ENCODE assay signal across 8 mouse cellular contexts in the genomic region with DNA sequence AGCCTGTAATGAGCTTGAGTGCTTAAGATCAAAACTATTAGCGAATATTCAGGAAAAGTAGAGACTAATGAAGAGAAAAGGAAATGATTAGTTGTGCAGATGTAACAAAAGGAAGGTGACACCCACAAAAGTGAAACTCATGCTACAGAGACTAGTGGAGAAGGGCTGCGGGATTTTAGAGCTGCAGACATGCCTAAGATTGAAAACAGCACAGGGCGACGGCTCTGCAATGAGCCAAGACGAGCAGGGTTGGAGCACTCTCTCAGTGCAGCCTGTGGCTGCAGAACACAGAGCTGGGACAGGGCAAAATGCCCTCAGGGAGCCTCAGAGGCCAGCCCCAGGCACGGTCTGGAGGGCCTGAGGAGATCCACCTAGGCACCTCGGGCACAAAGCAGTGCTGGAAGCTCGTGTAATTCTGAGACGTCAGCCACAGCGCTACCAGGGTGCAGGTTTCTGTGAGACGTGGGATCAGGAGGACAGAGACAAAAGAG. TPM values are rescaled to one million over a fixed set of nuclear protein-coding genes. Genes with fewer than 3 reads are reported as not detected.
DNase-seq lines count a peak whose midpoint lies in the region; ATAC-seq and TF ChIP-seq lines count a peak whose summit lies in the region.

No protein-coding gene starts in this region.

- H3K9ac ChIP-seq in limb, embryonic 12.5 days (replicated peaks): peak overlapping the region; percentile 58

- no peak for TF ChIP-seq POLR2A in olfactory bulb, adult 2 months (IDR thresholded peaks at IDR 0.05; ENCODE audit: insufficient read depth, low read depth, low read length)

- ATAC-seq in limb, embryonic 12.5 days (ENCODE audit: insufficient number of reproducible peaks, insufficient read depth, low FRiP score, low TSS enrichment, low read depth): peak; percentile 33

- H3K27ac ChIP-seq in left cerebral cortex, adult 2 months: peak overlapping the region; percentile 83
- H3K27ac ChIP-seq in heart, embryonic 10.5 days: peak overlapping the region; percentile 87
- H3K27ac ChIP-seq in limb, embryonic 12.5 days: peak overlapping the region; percentile 100
- 0 out of 2 replicates have a peak overlapping the region, but pooled peaks have one; percentile 2 for H3K27ac ChIP-seq in olfactory bulb, adult 2 months (ENCODE audit: insufficient read depth, low read depth, low read length)

- no peaks in the 10 kb centered on the region for H3K9me3 ChIP-seq in heart, embryonic 10.5 days
- H3K9me3 ChIP-seq in limb, embryonic 12.5 days: no peaks in the 10 kb centered on the region

- DNase-seq in left cerebral cortex, adult 2 months (ENCODE audit: extremely low spot score in 1 of 2, low spot score in 2 of 2): peak in 1 of 2 experiments; percentile 38
- no peak for DNase-seq in left cerebral cortex, adult 8-10 months (ENCODE audit: low spot score in 2 of 2)
- DNase-seq in embryo, embryonic 9.5 days (ENCODE audit: extremely low spot score): peak; percentile 59
- DNase-seq in heart, embryonic 10.5 days (ENCODE audit: low spot score): no peak
- no peak for DNase-seq in layer of hippocampus, postnatal 25 days (ENCODE audit: extremely low spot score in 1 of 2, low spot score in 1 of 2)
- DNase-seq in spleen, postnatal 14 days (ENCODE audit: low spot score in 2 of 2): no peak

- H3K4me2 ChIP-seq in limb, embryonic 12.5 days: peak overlapping the region; percentile 44

- intact Hi-C loops in left cerebral cortex, adult 2 months (cut with DNase I): loop anchor here (2.0 to 5.0 kb wide), 2 partner anchors 17 to 273 kb away; a partner anchor contains a TSS

- H3K27me3 ChIP-seq in heart, embryonic 10.5 days (ENCODE audit: insufficient read depth, poor library complexity, severe bottlenecking): no peaks in the 10 kb centered on the region
- H3K27me3 ChIP-seq in limb, embryonic 12.5 days: no peaks in the 10 kb centered on the region

- peak overlapping the region; percentile 6 for H3K4me3 ChIP-seq in left cerebral cortex, adult 2 months
- H3K4me3 ChIP-seq in heart, embryonic 10.5 days: no peak overlapping the region
- peak overlapping the region; percentile 9; the same call in 1 of the 2 replicates for H3K4me3 ChIP-seq in limb, embryonic 12.5 days (replicated peaks)
- H3K4me3 ChIP-seq in olfactory bulb, adult 2 months (ENCODE audit: insufficient read depth, low read depth, low read length): no peak overlapping the region

- 28% methylated on average over 11 of the region's 11 CpGs for WGBS in heart, embryonic 10.5 days
- WGBS in limb, embryonic 12.5 days: 9% methylated on average over 11 of the region's 11 CpGs
- 30% methylated on average over 11 of the region's 11 CpGs for WGBS in olfactory bulb, adult 2 months

- no peak for TF ChIP-seq CTCF in left cerebral cortex, adult 2 months (IDR thresholded peaks at IDR 0.05)
- TF ChIP-seq CTCF in olfactory bulb, adult 2 months (IDR thresholded peaks at IDR 0.05; ENCODE audit: insufficient read depth, low read depth, low read length): no peak

- H3K36me3 ChIP-seq in heart, embryonic 10.5 days: no peaks in the 10 kb centered on the region
- 0 out of 2 replicates have a peak, but pooled peaks cover 4% of the 10 kb centered on the region for H3K36me3 ChIP-seq in limb, embryonic 12.5 days

- H3K4me1 ChIP-seq in heart, embryonic 10.5 days: peaks cover 65% of the 10 kb centered on the region
- H3K4me1 ChIP-seq in limb, embryonic 12.5 days (replicated peaks): peaks cover 77% of the 10 kb centered on the region
- peaks cover 11% of the 10 kb centered on the region for H3K4me1 ChIP-seq in olfactory bulb, adult 2 months (ENCODE audit: control insufficient read depth, insufficient read depth, low read length)

RNA-seq across cellular contexts. Expression of a gene that starts 18.2 kb away (rescaled TPM):
- total RNA-seq in left cerebral cortex, adult 2 months (2021): 1 to 10 TPM; 6.5 to 9.2 TPM
- 1 to 10 TPM; 4.9 to 6.6 (median 6.1) TPM for total RNA-seq in left cerebral cortex, adult 8-10 months (2022)
- polyA plus RNA-seq in heart, embryonic 10.5 days (2016; fragmentation: Nextera tagmentation; extraction: Ambion mirVana): 12.5 and 15.3 TPM in 2 replicates
- polyA plus RNA-seq in limb, embryonic 12.5 days (2016; fragmentation: Nextera tagmentation; extraction: Ambion mirVana): 51.1 and 53.5 TPM in 2 replicates
- not detected in 2 replicates for polyA plus RNA-seq in olfactory bulb, adult 2 months (2012; ENCODE audit: insufficient read depth, insufficient read length, low replicate concordance, missing spikeins)
- total RNA-seq in layer of hippocampus, postnatal 25 days (2021): 1 to 10 TPM; 5.5 to 7.2 TPM

RNA-seq across cellular contexts. Expression of a gene that starts 36.3 kb away (rescaled TPM):
- total RNA-seq in left cerebral cortex, adult 2 months (2021): not detected
- not detected for total RNA-seq in left cerebral cortex, adult 8-10 months (2022)
- 3.9 and 4.3 TPM in 2 replicates for polyA plus RNA-seq in heart, embryonic 10.5 days (2016; fragmentation: Nextera tagmentation; extraction: Ambion mirVana)
- 0.40 and 0.64 TPM in 2 replicates for polyA plus RNA-seq in limb, embryonic 12.5 days (2016; fragmentation: Nextera tagmentation; extraction: Ambion mirVana)
- not detected in 2 replicates for polyA plus RNA-seq in olfactory bulb, adult 2 months (2012; ENCODE audit: insufficient read depth, insufficient read length, low replicate concordance, missing spikeins)
- total RNA-seq in layer of hippocampus, postnatal 25 days (2021): not detected

RNA-seq across cellular contexts. Expression of a gene that starts 48.0 kb away (rescaled TPM):
- 100 to 1,000 TPM in 1 of 2 experiments, 10 to 100 TPM in 1; 90.5 to 129 TPM for total RNA-seq in left cerebral cortex, adult 2 months (2021)
- 100 to 1,000 TPM in 1 of 4 experiments, 10 to 100 TPM in 3; 66.1 to 109 (median 76.2) TPM for total RNA-seq in left cerebral cortex, adult 8-10 months (2022)
- 3,213 and 4,348 TPM in 2 replicates for polyA plus RNA-seq in heart, embryonic 10.5 days (2016; fragmentation: Nextera tagmentation; extraction: Ambion mirVana)
- polyA plus RNA-seq in limb, embryonic 12.5 days (2016; fragmentation: Nextera tagmentation; extraction: Ambion mirVana): 1,412 and 1,630 TPM in 2 replicates
- polyA plus RNA-seq in olfactory bulb, adult 2 months (2012; ENCODE audit: insufficient read depth, insufficient read length, low replicate concordance, missing spikeins): not detected in 2 replicates
- 10 to 100 TPM; 49.8 to 50.2 TPM for total RNA-seq in layer of hippocampus, postnatal 25 days (2021)

Comparison
In these comparisons a context has a peak if more than half of its experiments do, and no peak if none do; other contexts are left out.
1. H3K27ac ChIP-seq: peak in every context shown above with its lines; median percentile 100 in limb, embryonic 12.5 days; 87 in heart, embryonic 10.5 days; 83 in left cerebral cortex, adult 2 months; 2 in olfactory bulb, adult 2 months.
2. H3K4me3 ChIP-seq: peak in left cerebral cortex, adult 2 months (single experiment) and limb, embryonic 12.5 days (single experiment); none in heart, embryonic 10.5 days (single experiment) and olfactory bulb, adult 2 months (single experiment).